ENCODE assay signal across 12 mouse cellular contexts in the genomic region with DNA sequence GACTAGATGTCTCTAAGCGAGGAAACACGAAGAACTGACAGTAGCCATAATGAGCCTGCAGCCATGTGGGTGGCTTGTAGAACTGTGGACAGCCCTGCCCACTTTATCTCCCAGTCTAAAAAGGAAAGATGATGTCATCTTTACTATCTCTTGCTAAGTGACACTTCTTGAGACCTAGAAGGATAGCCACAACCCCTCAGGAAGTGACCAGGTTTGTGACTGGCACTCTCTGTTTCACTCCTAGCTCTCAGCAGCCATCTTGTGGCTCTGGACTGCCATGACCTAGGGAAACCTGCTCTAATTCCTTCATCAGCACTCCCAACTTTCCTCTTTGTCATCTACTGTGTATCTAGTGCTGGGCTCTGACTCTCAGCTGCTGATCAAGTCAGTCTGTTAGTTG. TPM values are rescaled to one million over a fixed set of nuclear protein-coding genes. Genes with fewer than 3 reads are reported as not detected.
DNase-seq lines count a peak whose midpoint lies in the region; ATAC-seq and TF ChIP-seq lines count a peak whose summit lies in the region.
"Had no signal": no experiment of that assay in that cellular context is flagged by ENCODE, and none has a peak within 500 bp of the region (broad histone marks: within the 10 kb centered on the region; RNA-seq: fewer than 3 reads in every experiment).

No protein-coding gene starts in this region.

- no peak overlapping the region for H3K4me3 ChIP-seq in heart, adult 2 months
- H3K4me3 ChIP-seq in midbrain, embryonic 11.5 days (ENCODE audit: low read depth, low read length), result no peak overlapping the region
- H3K4me3 ChIP-seq in midbrain, embryonic 15.5 days, result no peak overlapping the region
- H3K4me3 ChIP-seq in liver, embryonic 14.5 days (ENCODE audit: insufficient read depth in 1 of 2, low read depth in 2 of 2, low read length in 2 of 2), result no peak overlapping the region
- H3K4me3 ChIP-seq: embryonic facial prominence, embryonic 13.5 days; lung, embryonic 15.5 days had no signal

- ATAC-seq in midbrain, embryonic 11.5 days (ENCODE audit: low FRiP score), result no peak
- ATAC-seq in midbrain, embryonic 15.5 days (replicated peaks), result no peak
- ATAC-seq in liver, embryonic 14.5 days (ENCODE audit: insufficient read depth), result no peak
- no peak for ATAC-seq in cerebellum, adult (ENCODE audit: insufficient number of reproducible peaks, low FRiP score, low TSS enrichment)

- no peaks in the 10 kb centered on the region for H3K36me3 ChIP-seq in heart, adult 2 months (ENCODE audit: control insufficient read depth, insufficient read depth, low read length)
- H3K36me3 ChIP-seq in midbrain, embryonic 11.5 days (ENCODE audit: control insufficient read depth, insufficient read depth, low read length), result no peaks in the 10 kb centered on the region
- H3K36me3 ChIP-seq in midbrain, embryonic 15.5 days (replicated peaks), result no peaks in the 10 kb centered on the region
- no peaks in the 10 kb centered on the region for H3K36me3 ChIP-seq in liver, embryonic 14.5 days (replicated peaks; ENCODE audit: control insufficient read depth, insufficient read depth, low read depth)
- H3K36me3 ChIP-seq in splenic B cell, adult 2 months (ENCODE audit: control insufficient read depth, insufficient read depth, low read length, poor library complexity, severe bottlenecking), result peaks cover 45% of the 10 kb centered on the region
- H3K36me3 ChIP-seq: embryonic facial prominence, embryonic 13.5 days; lung, embryonic 15.5 days had no signal

- no peaks in the 10 kb centered on the region for H3K79me2 ChIP-seq in heart, adult 2 months (replicated peaks; ENCODE audit: control insufficient read depth, insufficient read depth, low read length)

- H3K27me3 ChIP-seq in heart, adult 2 months (ENCODE audit: control insufficient read depth, insufficient read depth, low read length), result no peaks in the 10 kb centered on the region
- H3K27me3 ChIP-seq in midbrain, embryonic 11.5 days (ENCODE audit: control insufficient read depth, insufficient read depth, low read length), result no peaks in the 10 kb centered on the region
- no peaks in the 10 kb centered on the region for H3K27me3 ChIP-seq in midbrain, embryonic 15.5 days (replicated peaks)
- no peaks in the 10 kb centered on the region for H3K27me3 ChIP-seq in liver, embryonic 14.5 days (ENCODE audit: control insufficient read depth, insufficient read depth, low read length)
- H3K27me3 ChIP-seq in splenic B cell, adult 2 months (ENCODE audit: control insufficient read depth, insufficient read depth, low read length, poor library complexity, severe bottlenecking), result no peaks in the 10 kb centered on the region
- H3K27me3 ChIP-seq: embryonic facial prominence, embryonic 13.5 days; lung, embryonic 15.5 days had no signal

- TF ChIP-seq POLR2A in heart, adult 2 months (IDR thresholded peaks at IDR 0.05; ENCODE audit: insufficient read depth, low read depth, low read length), result no peak

- peak; percentile 57 for TF ChIP-seq CTCF in heart, adult 2 months (IDR thresholded peaks at IDR 0.05)
- peak; percentile 31; the same call in 1 of the 2 replicates for TF ChIP-seq CTCF in liver, embryonic 14.5 days (IDR thresholded peaks at IDR 0.05; ENCODE audit: low read depth)

- no peak overlapping the region for H3K4me2 ChIP-seq in midbrain, embryonic 11.5 days
- H3K4me2 ChIP-seq in midbrain, embryonic 15.5 days, result no peak overlapping the region
- H3K4me2 ChIP-seq in liver, embryonic 14.5 days (ENCODE audit: low read depth), result no peak overlapping the region
- H3K4me2 ChIP-seq: embryonic facial prominence, embryonic 13.5 days; lung, embryonic 15.5 days had no signal

- 83% methylated on average over 2 of the region's 2 CpGs for WGBS in heart, adult 2 months
- WGBS in midbrain, embryonic 11.5 days, result 88% methylated on average over 2 of the region's 2 CpGs
- 92% methylated on average over 2 of the region's 2 CpGs for WGBS in midbrain, embryonic 15.5 days
- 69% methylated on average over 2 of the region's 2 CpGs for WGBS in liver, embryonic 14.5 days (ENCODE audit: insufficient replicate concordance)

- no peak for DNase-seq in heart, adult 2 months
- no peak for DNase-seq in heart, adult 18-20 months
- DNase-seq in midbrain, embryonic 11.5 days (ENCODE audit: low spot score, missing footprints), result peak; percentile 60
- DNase-seq in liver, embryonic 14.5 days (ENCODE audit: low read depth in 3 of 3, low spot score in 3 of 3), result no peak
- DNase-seq in splenic B cell, adult 2 months (ENCODE audit: low read depth, low spot score), result peak; percentile 46
- no peak for DNase-seq in adrenal gland, postnatal 10 days
- DNase-seq: cerebellum, adult 9-11 months; kidney, postnatal 25 days had no signal

- no peak for TF ChIP-seq EP300 in heart, adult 2 months (IDR thresholded peaks at IDR 0.05; ENCODE audit: insufficient read depth, low read depth, low read length)
- no peak for TF ChIP-seq EP300 in liver, embryonic 14.5 days (IDR thresholded peaks at IDR 0.05; ENCODE audit: low read depth)

- H3K4me1 ChIP-seq in heart, adult 2 months (ENCODE audit: control insufficient read depth, insufficient read depth, low read length), result no peaks in the 10 kb centered on the region
- H3K4me1 ChIP-seq in midbrain, embryonic 11.5 days (ENCODE audit: control insufficient read depth, insufficient read depth, low read length), result no peaks in the 10 kb centered on the region
- no peaks in the 10 kb centered on the region for H3K4me1 ChIP-seq in midbrain, embryonic 15.5 days
- H3K4me1 ChIP-seq in liver, embryonic 14.5 days (replicated peaks; ENCODE audit: control insufficient read depth in 2 of 2, insufficient read depth in 2 of 2, low read length in 1 of 2), result peaks cover 0 to 5% of the 10 kb centered on the region in 2 experiments; a peak in 2 of 4 replicates
- H3K4me1 ChIP-seq: lung, embryonic 15.5 days had no signal

- H3K27ac ChIP-seq in heart, adult 2 months, result no peak overlapping the region
- H3K27ac ChIP-seq in midbrain, embryonic 11.5 days (ENCODE audit: low read depth, low read length), result no peak overlapping the region
- H3K27ac ChIP-seq in midbrain, embryonic 15.5 days, result no peak overlapping the region
- H3K27ac ChIP-seq in liver, embryonic 14.5 days, result no peak overlapping the region
- H3K27ac ChIP-seq: embryonic facial prominence, embryonic 13.5 days; lung, embryonic 15.5 days had no signal

- H3K9me3 ChIP-seq in midbrain, embryonic 11.5 days (ENCODE audit: control insufficient read depth, low read length), result no peaks in the 10 kb centered on the region
- H3K9me3 ChIP-seq in midbrain, embryonic 15.5 days, result no peaks in the 10 kb centered on the region
- no peaks in the 10 kb centered on the region for H3K9me3 ChIP-seq in liver, embryonic 14.5 days (ENCODE audit: control insufficient read depth, low read length)
- H3K9me3 ChIP-seq: embryonic facial prominence, embryonic 13.5 days; lung, embryonic 15.5 days had no signal

- intact Hi-C loops in heart, adult 2 months (cut with DNase I), result no loop called here

- H3K9ac ChIP-seq in heart, adult 2 months (ENCODE audit: low read depth, low read length), result no peak overlapping the region
- H3K9ac ChIP-seq in midbrain, embryonic 11.5 days (ENCODE audit: low read length), result no peak overlapping the region
- H3K9ac ChIP-seq in midbrain, embryonic 15.5 days, result no peak overlapping the region
- H3K9ac ChIP-seq in liver, embryonic 14.5 days (replicated peaks), result no peak overlapping the region
- H3K9ac ChIP-seq: embryonic facial prominence, embryonic 13.5 days; lung, embryonic 15.5 days had no signal

RNA-seq across cellular contexts. Expression of a gene that starts 3.2 kb away (rescaled TPM):
- 1 to 10 TPM in 1 of 2 experiments, under 1 TPM in 1; 0.94 to 2.7 TPM for total RNA-seq in heart, adult 2 months (2021)
- 1.9 and 2.2 TPM in 2 replicates for polyA plus RNA-seq in heart, adult 2 months (2012; rRNA removed)
- total RNA-seq in heart, adult 18-20 months (2021), result 1 to 10 TPM; 1.3 to 4.7 TPM
- 0.77 and 1.4 TPM in 2 replicates for polyA plus RNA-seq in midbrain, embryonic 11.5 days (2014; fragmentation: Nextera tagmentation; extraction: Ambion mirVana)
- 0.85 and 1.6 TPM in 2 replicates for polyA plus RNA-seq in midbrain, embryonic 15.5 days (2015; fragmentation: Nextera tagmentation; extraction: Ambion mirVana)
- polyA plus RNA-seq in liver, embryonic 14.5 days (2012; rRNA removed), result 3.5 and 5.1 TPM in 2 replicates
- polyA plus RNA-seq in liver, embryonic 14.5 days (2014; fragmentation: Nextera tagmentation; extraction: Ambion mirVana), result 4.2 and 4.9 TPM in 2 replicates
- total RNA-seq in adrenal gland, postnatal 10 days (2021), result 1 to 10 TPM; 9.1 to 9.3 TPM

RNA-seq across cellular contexts. Expression of a gene that starts 9.2 kb away (rescaled TPM):
- 10 to 100 TPM; 11.4 to 11.9 TPM for total RNA-seq in heart, adult 2 months (2021)
- polyA plus RNA-seq in heart, adult 2 months (2012; rRNA removed), result 9.2 and 11.1 TPM in 2 replicates
- 10 to 100 TPM in 1 of 2 experiments, 1 to 10 TPM in 1; 8.5 to 13.5 TPM for total RNA-seq in heart, adult 18-20 months (2021)
- polyA plus RNA-seq in midbrain, embryonic 11.5 days (2014; fragmentation: Nextera tagmentation; extraction: Ambion mirVana), result 0.11 TPM in 1 of 2 replicates, not detected in the other
- 0.54 and 1.1 TPM in 2 replicates for polyA plus RNA-seq in midbrain, embryonic 15.5 days (2015; fragmentation: Nextera tagmentation; extraction: Ambion mirVana)
- polyA plus RNA-seq in liver, embryonic 14.5 days (2012; rRNA removed), result 0.17 and 0.88 TPM in 2 replicates
- polyA plus RNA-seq in liver, embryonic 14.5 days (2014; fragmentation: Nextera tagmentation; extraction: Ambion mirVana), result 0.11 and 0.28 TPM in 2 replicates
- 1 to 10 TPM; 2.1 to 3.2 TPM for total RNA-seq in adrenal gland, postnatal 10 days (2021)

RNA-seq across cellular contexts. Expression of a gene that starts 30.5 kb away (rescaled TPM):
- total RNA-seq in heart, adult 2 months (2021), result 1 to 10 TPM; 3.3 to 3.5 TPM
- polyA plus RNA-seq in heart, adult 2 months (2012; rRNA removed), result 2.7 and 5.1 TPM in 2 replicates
- total RNA-seq in heart, adult 18-20 months (2021), result 1 to 10 TPM; 4.1 to 5.1 TPM
- polyA plus RNA-seq in midbrain, embryonic 11.5 days (2014; fragmentation: Nextera tagmentation; extraction: Ambion mirVana), result 14.9 and 17.9 TPM in 2 replicates
- polyA plus RNA-seq in midbrain, embryonic 15.5 days (2015; fragmentation: Nextera tagmentation; extraction: Ambion mirVana), result 11.4 and 12.8 TPM in 2 replicates
- polyA plus RNA-seq in liver, embryonic 14.5 days (2012; rRNA removed), result 2.0 and 2.3 TPM in 2 replicates
- polyA plus RNA-seq in liver, embryonic 14.5 days (2014; fragmentation: Nextera tagmentation; extraction: Ambion mirVana), result 3.8 and 4.5 TPM in 2 replicates
- total RNA-seq in adrenal gland, postnatal 10 days (2021), result 1 to 10 TPM; 3.4 to 4.8 TPM

RNA-seq across cellular contexts. Expression of a gene that starts 45.4 kb away (rescaled TPM):
- total RNA-seq in heart, adult 2 months (2021), result 1 to 10 TPM; 1.9 to 2.1 TPM
- 2.5 and 3.6 TPM in 2 replicates for polyA plus RNA-seq in heart, adult 2 months (2012; rRNA removed)
- 1 to 10 TPM; 1.1 to 2.5 TPM for total RNA-seq in heart, adult 18-20 months (2021)
- polyA plus RNA-seq in midbrain, embryonic 11.5 days (2014; fragmentation: Nextera tagmentation; extraction: Ambion mirVana), result 1.5 and 2.8 TPM in 2 replicates
- polyA plus RNA-seq in midbrain, embryonic 15.5 days (2015; fragmentation: Nextera tagmentation; extraction: Ambion mirVana), result 0.74 and 0.81 TPM in 2 replicates
- 1.7 and 1.9 TPM in 2 replicates for polyA plus RNA-seq in liver, embryonic 14.5 days (2012; rRNA removed)
- polyA plus RNA-seq in liver, embryonic 14.5 days (2014; fragmentation: Nextera tagmentation; extraction: Ambion mirVana), result 1.5 and 3.0 TPM in 2 replicates
- 1 to 10 TPM; 3.2 to 5.1 TPM for total RNA-seq in adrenal gland, postnatal 10 days (2021)

Comparison
In these comparisons a context has a peak if more than half of its experiments do, and no peak if none do; other contexts are left out.
1. DNase-seq: peak in midbrain, embryonic 11.5 days (single experiment) and splenic B cell, adult 2 months (single experiment); none in heart, adult 2 months (0 of 2), heart, adult 18-20 months (0 of 2), liver, embryonic 14.5 days (0 of 3) and adrenal gland, postnatal 10 days (single experiment).